Mouse (Mus musculus): ENCODE results near the gene Atp8b5.

Atp8b5 gene

GRCm38 (mm10) chr4:43415221-43416070, 148.5 kb downstream of the Atp8b5 start:
- no peak for DNase-seq (ENCODE audit: low spot score)

GRCm38 (mm10) chr4:43416071-43416490, 149.1 kb downstream of the Atp8b5 start:
- no peak for DNase-seq (ENCODE audit: low spot score)

GRCm38 (mm10) chr4:43417269-43418062, 150.5 kb downstream of the Atp8b5 start:
- DNase-seq (ENCODE audit: low spot score): no peak

GRCm38 (mm10) chr4:43418450-43418849, 151.5 kb downstream of the Atp8b5 start:
- no peak for DNase-seq (ENCODE audit: low spot score)

GRCm38 (mm10) chr4:43418973-43419656, 152.2 kb downstream of the Atp8b5 start:
- DNase-seq (ENCODE audit: low spot score): no peak

GRCm38 (mm10) chr4:43419801-43420281, 152.9 kb downstream of the Atp8b5 start:
- no peak for DNase-seq (ENCODE audit: low spot score)

GRCm38 (mm10) chr4:43420305-43420704, 153.3 kb downstream of the Atp8b5 start:
- DNase-seq (ENCODE audit: low spot score): peak; percentile 36

- DNase-seq (ENCODE audit: low spot score): no peak
These were observed 154.8 kb downstream of the Atp8b5 start for GRCm38 (mm10) chr4:43421632-43422240.
